21 mouse cellular contexts compared by ENCODE assay signal in genomic region chr2:16364749-16365148, GRCm38 (mm10). TPM values are rescaled to one million over a fixed set of nuclear protein-coding genes. Genes with fewer than 3 reads are reported as not detected.
DNase-seq lines count a peak whose midpoint lies in the region; ATAC-seq and TF ChIP-seq lines count a peak whose summit lies in the region.
"Had no signal": no experiment of that assay in that cellular context is flagged by ENCODE, and none has a peak within 500 bp of the region (broad histone marks: within the 10 kb centered on the region; RNA-seq: fewer than 3 reads in every experiment).

No protein-coding gene starts in this region.

- intact Hi-C loops in gastrocnemius, adult 2 months (cut with DNase I): loop anchor here (5.0 kb wide), 1 partner anchor 548 kb away; no protein-coding TSS in a partner anchor
- intact Hi-C loops in gastrocnemius, postnatal 14 days (cut with DNase I; ENCODE audit: low total_unique reads): no loop called here

- no peak overlapping the region for H3K4me3 ChIP-seq in gastrocnemius, adult 2 months
- H3K4me3 ChIP-seq: embryonic facial prominence, embryonic 10.5 days; erythroblast, embryonic 14.5 days; forebrain, embryonic 10.5 days; heart, embryonic 10.5 days; intestine, embryonic 15.5 days had no signal

- peak; percentile 54 for ATAC-seq in megakaryocyte-erythroid progenitor cell, adult 5-6 weeks (replicated peaks; ENCODE audit: low FRiP score, low TSS enrichment, poor library complexity, severe bottlenecking)
- no peak for ATAC-seq in monocyte, adult 5-6 weeks (replicated peaks; ENCODE audit: insufficient number of reproducible peaks, low FRiP score, low TSS enrichment, poor library complexity, severe bottlenecking)
- ATAC-seq: forebrain, embryonic 14.5 days; intestine, embryonic 15.5 days had no signal

- peak overlapping the region; percentile 77 for H3K27ac ChIP-seq in gastrocnemius, adult 2 months
- H3K27ac ChIP-seq: embryonic facial prominence, embryonic 10.5 days; forebrain, embryonic 10.5 days; heart, embryonic 10.5 days; hindbrain, embryonic 14.5 days; intestine, embryonic 15.5 days had no signal

- TF ChIP-seq CTCF in gastrocnemius, adult 2 months (IDR thresholded peaks at IDR 0.05): no peak

- DNase-seq in gastrocnemius, adult 2 months: no peak
- DNase-seq in gastrocnemius, postnatal 14 days: no peak
- peak; percentile 87 for DNase-seq in 416B (ENCODE audit: low read depth)
- peak; percentile 16 for DNase-seq in c-Kit-positive CD71-positive TER-119-positive erythroid progenitor cells, embryonic 14.5 days (ENCODE audit: low spot score)
- DNase-seq in cerebellum, postnatal 4 days (ENCODE audit: low spot score in 2 of 2): no peak
- DNase-seq: adrenal gland, adult 2 months; adrenal gland, postnatal 25 days; cerebellum, adult 11 months; cerebellum, adult 8-10 months; cerebellum, postnatal 14 days; heart, adult 18-20 months; heart, postnatal 10 days had no signal

RNA-seq across cellular contexts. Expression of gene Plxdc2, which starts 8.6 kb away (rescaled TPM):
- total RNA-seq in gastrocnemius, adult 2 months (2021): 10 to 100 TPM; 12.1 to 18.4 TPM
- 10 to 100 TPM; 22.5 to 27.9 TPM for total RNA-seq in gastrocnemius, postnatal 14 days (2021)
- 0.99 and 1.3 TPM in 2 replicates for total RNA-seq in megakaryocyte-erythroid progenitor cell, adult 5-6 weeks (2014; fragmentation: Nextera tagmentation)
- total RNA-seq in megakaryocyte-erythroid progenitor cell, adult 5-6 weeks (2017): 0.61 and 1.3 TPM in 2 replicates
- 0.32 to 1.9 TPM (median 0.86 TPM) in 3 replicates for total RNA-seq in monocyte, adult 5-6 weeks (2017)

Comparison
In these comparisons a context has a peak if more than half of its experiments do, and no peak if none do; other contexts are left out.
1. DNase-seq: peak in 416B (single experiment) and c-Kit-positive CD71-positive TER-119-positive erythroid progenitor cells, embryonic 14.5 days (single experiment); none in gastrocnemius, adult 2 months (single experiment), gastrocnemius, postnatal 14 days (single experiment) and cerebellum, postnatal 4 days (0 of 2).